Comparison of ENCODE assay signal across 11 mouse cellular contexts in the genomic region with DNA sequence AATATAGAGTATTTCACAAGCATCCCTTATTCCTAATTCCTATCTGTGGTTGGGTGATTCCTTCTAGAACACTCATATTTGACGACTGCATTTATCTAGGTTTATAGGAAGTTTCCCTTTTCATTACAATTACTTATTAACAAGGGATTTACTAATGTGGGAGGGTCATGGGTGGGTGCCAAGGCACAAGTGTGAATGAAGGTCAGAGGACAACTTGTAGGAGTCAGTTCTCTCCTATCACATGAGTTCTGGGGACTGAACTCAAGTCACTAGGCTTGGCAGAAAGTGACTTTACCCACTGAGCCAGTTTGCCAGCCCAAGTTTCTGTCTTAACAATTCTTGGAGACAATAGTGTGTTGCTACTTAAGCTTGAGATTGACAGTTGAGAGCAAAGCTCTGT.
"Had no signal": no experiment of that assay in that cellular context is flagged by ENCODE, and none has a peak within 500 bp of the region (broad histone marks: within the 10 kb centered on the region; RNA-seq: fewer than 3 reads in every experiment).

No protein-coding gene starts in this region.

- ATAC-seq: intestine, embryonic 15.5 days; lung, postnatal 0 days; midbrain, embryonic 15.5 days had no signal

- DNase-seq: lung, adult 2 months; lung, postnatal 36 days; thymus, adult 2 months; thymus, postnatal 25 days had no signal

- H3K4me3 ChIP-seq: intestine, embryonic 15.5 days; layer of hippocampus, adult 2 months; limb, embryonic 10.5 days; midbrain, embryonic 15.5 days; neural tube, embryonic 12.5 days had no signal

- H3K9me3 ChIP-seq: intestine, embryonic 15.5 days; limb, embryonic 10.5 days; midbrain, embryonic 15.5 days; neural tube, embryonic 12.5 days had no signal

- H3K4me2 ChIP-seq: intestine, embryonic 15.5 days; midbrain, embryonic 15.5 days; neural tube, embryonic 12.5 days had no signal

- H3K36me3 ChIP-seq: intestine, embryonic 15.5 days; limb, embryonic 10.5 days; midbrain, embryonic 15.5 days; neural tube, embryonic 12.5 days had no signal

- H3K9ac ChIP-seq: intestine, embryonic 15.5 days; liver, embryonic 14.5 days; midbrain, embryonic 15.5 days; neural tube, embryonic 12.5 days had no signal

- H3K4me1 ChIP-seq: intestine, embryonic 15.5 days; neural tube, embryonic 12.5 days had no signal

- H3K27me3 ChIP-seq: intestine, embryonic 15.5 days; midbrain, embryonic 15.5 days; neural tube, embryonic 12.5 days had no signal

- H3K27ac ChIP-seq: intestine, embryonic 15.5 days; layer of hippocampus, adult 2 months; limb, embryonic 10.5 days; liver, embryonic 14.5 days; neural tube, embryonic 12.5 days had no signal
